Mouse (Mus musculus) spleen, adult 2 months (tissue): ENCODE measurements around the gene Sdk1. TPM values are rescaled to one million over a fixed set of nuclear protein-coding genes. Genes with fewer than 3 reads are reported as not detected.

Experiments
- DNase-seq, 2 experiments: peaks; one replicate each; pipeline versions ENCODE4 v3.0.0 to v3.0.0-alpha.2; 2012 to 2021; ENCODE audit warnings: low spot score in 2 of 2, low read depth in 1 of 2
- H3K27ac ChIP-seq: fragments of 200-500 bp; 2 replicates; pipeline ENCODE4 v1.5.1; 2012; ENCODE audit warnings: low read length, inconsistent platforms; ENCODE audit not compliant: insufficient read depth
- H3K27me3 ChIP-seq: fragments of 200-500 bp; 2 replicates; pipeline ENCODE4 v1.6.1; 2012; ENCODE audit warnings: mild to moderate bottlenecking, moderate library complexity, low read length, inconsistent platforms; ENCODE audit not compliant: control insufficient read depth, insufficient read depth
- H3K36me3 ChIP-seq: fragments of 200-500 bp; 2 replicates; pipeline ENCODE4 v1.6.1; 2012; ENCODE audit warnings: mild to moderate bottlenecking, low read length, inconsistent platforms; ENCODE audit not compliant: control insufficient read depth, insufficient read depth
- H3K4me1 ChIP-seq: fragments of 200-500 bp; 2 replicates; pipeline ENCODE4 v1.6.1; 2011; ENCODE audit warnings: inconsistent platforms; ENCODE audit not compliant: control insufficient read depth, insufficient read depth, insufficient read length
- H3K4me3 ChIP-seq: fragments of 200-500 bp; 2 replicates; pipeline ENCODE4 v1.5.1; 2011; ENCODE audit warnings: mild to moderate bottlenecking, inconsistent platforms; ENCODE audit not compliant: insufficient read depth, insufficient read length; ENCODE audit errors: extremely low read depth
- CTCF ChIP-seq: fragments of 200-500 bp; IDR thresholded peaks from 2 replicates; pipeline ENCODE4 v1.5.1; 2011; ENCODE audit warnings: mild to moderate bottlenecking, inconsistent platforms; ENCODE audit not compliant: insufficient read depth, insufficient read length, insufficient replicate concordance; ENCODE audit errors: extremely low read depth
- POLR2A ChIP-seq: fragments of 200-500 bp; IDR thresholded peaks from 2 replicates; pipeline ENCODE4 v1.6.1; 2011; ENCODE audit warnings: low read depth, low read length, inconsistent platforms
- WGBS: fragments of 180-500 bp; shearing (Covaris S2); methylation state at CpG from one replicate; pipeline ENCODE4 v1.1.7; 2018; 5-methylcytosine and 5-hydroxymethylcytosine counted together
- polyA plus RNA-seq: library from polyadenylated mRNA; depleted of rRNA; stranded (reverse); fragments of >200 nt; gene quantifications from 2 replicates; pipeline ENCODE4 v1.2.3, GENCODE M21; 2012

Gene Sdk1
- polyA plus RNA-seq, 1 experiment, result 0.62 TPM

- Histone ChIP-seq H3K36me3 (no peaks in the 10 kb centered on the region), H3K27ac (no peak overlapping the region), H3K4me3 (no peak overlapping the region), H3K27me3 (no peaks in the 10 kb centered on the region), H3K4me1 (no peaks in the 10 kb centered on the region)
- DNase-seq, result no peak
- no peak for TF ChIP-seq POLR2A
- 6% methylated on average over 2 of the region's 2 CpGs for WGBS
Measured at GRCm38 (mm10) chr5:141781142-141781541, 539.9 kb downstream of the Sdk1 start.

- H3K4me1 ChIP-seq, result no peaks in the 10 kb centered on the region
- H3K36me3 ChIP-seq, result no peaks in the 10 kb centered on the region
- WGBS, result 80% methylated on average over 5 of the region's 5 CpGs
- no peak overlapping the region for H3K4me3 ChIP-seq
- no peak overlapping the region for H3K27ac ChIP-seq
- TF ChIP-seq CTCF (no peak), POLR2A (no peak)
- no peaks in the 10 kb centered on the region for H3K27me3 ChIP-seq
- no peak for DNase-seq
Measured at GRCm38 (mm10) chr5:141782330-141782729, 541.0 kb downstream of the Sdk1 start.

DNA sequence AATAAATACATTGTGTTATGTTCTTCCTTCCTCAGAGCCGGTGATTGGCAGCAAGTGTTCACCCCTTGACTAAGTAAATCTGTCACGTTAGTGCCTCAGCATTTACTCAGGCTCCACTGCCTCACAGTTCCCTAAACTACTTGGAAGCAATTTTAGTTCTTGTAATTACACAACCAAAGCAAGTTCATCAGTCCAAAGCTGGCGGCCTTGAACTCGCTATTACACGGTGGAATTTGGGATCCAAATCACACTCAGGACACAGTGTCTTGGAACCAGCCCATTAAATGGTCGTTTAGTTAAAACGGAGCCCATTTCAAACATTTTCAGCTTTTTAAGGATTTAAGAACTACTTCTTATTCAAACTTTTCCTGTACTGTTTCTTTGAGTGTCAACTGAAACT is 542.2 kb downstream of the Sdk1 start:
- H3K4me1 ChIP-seq, result no peaks in the 10 kb centered on the region
- H3K36me3 ChIP-seq, result no peaks in the 10 kb centered on the region
- no peak overlapping the region for H3K27ac ChIP-seq
- H3K4me3 ChIP-seq, result no peak overlapping the region
- TF ChIP-seq CTCF, result no peak
- TF ChIP-seq POLR2A, result no peak
- WGBS, result 84% methylated on average over 7 of the region's 7 CpGs
- no peak for DNase-seq
- H3K27me3 ChIP-seq, result no peaks in the 10 kb centered on the region

GRCm38 (mm10) chr5:141793926-141794325 is 552.6 kb downstream of the Sdk1 start:
- H3K4me3 ChIP-seq, result no peak overlapping the region
- H3K27me3 ChIP-seq, result no peaks in the 10 kb centered on the region
- no peaks in the 10 kb centered on the region for H3K4me1 ChIP-seq
- H3K36me3 ChIP-seq, result no peaks in the 10 kb centered on the region
- WGBS, result 77% methylated on average over 4 of the region's 4 CpGs
- no peak for DNase-seq
- TF ChIP-seq CTCF (no peak), POLR2A (no peak)
- no peak overlapping the region for H3K27ac ChIP-seq

GRCm38 (mm10) chr5:141823823-141824330 is 582.6 kb downstream of the Sdk1 start:
- WGBS, result 89% methylated on average over 10 of the region's 10 CpGs
- no peaks in the 10 kb centered on the region for H3K4me1 ChIP-seq
- no peaks in the 10 kb centered on the region for H3K36me3 ChIP-seq
- no peak for DNase-seq
- TF ChIP-seq CTCF (no peak), POLR2A (no peak)
- no peak overlapping the region for H3K4me3 ChIP-seq
- H3K27ac ChIP-seq, result no peak overlapping the region
- H3K27me3 ChIP-seq, result no peaks in the 10 kb centered on the region

DNA sequence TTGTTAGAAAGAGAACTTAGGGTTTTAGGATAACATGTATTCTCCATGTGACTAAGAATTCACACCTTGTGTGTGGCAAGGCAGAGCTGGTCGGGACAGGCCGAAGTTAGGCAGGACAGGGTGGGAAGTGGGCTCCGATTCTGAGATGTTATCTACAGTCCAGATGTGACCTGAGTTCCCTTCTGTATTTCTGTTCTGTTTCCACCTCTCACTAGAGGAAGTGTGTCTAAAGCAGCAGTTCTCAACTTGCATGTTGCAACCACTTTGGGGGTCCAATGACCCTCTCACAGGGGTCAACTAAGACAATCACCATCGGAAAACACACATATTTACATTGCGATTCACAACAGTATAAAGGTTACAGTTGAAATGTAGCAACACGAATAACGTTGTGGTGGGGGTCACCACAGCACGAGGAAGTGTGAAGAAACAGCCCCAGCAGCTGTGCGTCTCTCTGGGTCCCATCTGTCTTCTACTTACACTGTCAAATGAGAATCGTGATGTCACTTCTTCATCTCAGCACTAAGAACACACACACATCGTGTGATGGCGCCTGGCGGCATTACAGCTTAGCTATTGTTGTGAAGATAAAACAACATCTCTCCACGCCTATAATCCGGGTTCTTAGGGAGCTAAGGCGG is 583.6 kb downstream of the Sdk1 start:
- TF ChIP-seq CTCF (no peak), POLR2A (no peak)
- Histone ChIP-seq H3K4me1 (no peaks in the 10 kb centered on the region), H3K4me3 (no peak overlapping the region), H3K36me3 (no peaks in the 10 kb centered on the region), H3K27me3 (no peaks in the 10 kb centered on the region), H3K27ac (no peak overlapping the region)
- no peak for DNase-seq
- 35% methylated on average over 16 of the region's 16 CpGs for WGBS

- TF ChIP-seq POLR2A, result no peak
- no peak for TF ChIP-seq CTCF
- WGBS, result 81% methylated on average over 6 of the region's 6 CpGs
- Histone ChIP-seq H3K27me3 (0 out of 2 replicates have a peak, but pooled peaks cover 1% of the 10 kb centered on the region), H3K27ac (no peak overlapping the region), H3K4me1 (no peaks in the 10 kb centered on the region), H3K4me3 (no peak overlapping the region), H3K36me3 (no peaks in the 10 kb centered on the region)
- DNase-seq, result no peak
Measured at GRCm38 (mm10) chr5:141835566-141835965, 594.3 kb downstream of the Sdk1 start.
